Mouse (Mus musculus): Measurements from ENCODE around the gene Ppp1r3c.

Gene Ppp1r3c

GRCm38 (mm10) chr19:36721139-36721538, 15.3 kb downstream of the Ppp1r3c start:
- DNase-seq (ENCODE audit: low spot score in 2 of 2) = no peak

DNA sequence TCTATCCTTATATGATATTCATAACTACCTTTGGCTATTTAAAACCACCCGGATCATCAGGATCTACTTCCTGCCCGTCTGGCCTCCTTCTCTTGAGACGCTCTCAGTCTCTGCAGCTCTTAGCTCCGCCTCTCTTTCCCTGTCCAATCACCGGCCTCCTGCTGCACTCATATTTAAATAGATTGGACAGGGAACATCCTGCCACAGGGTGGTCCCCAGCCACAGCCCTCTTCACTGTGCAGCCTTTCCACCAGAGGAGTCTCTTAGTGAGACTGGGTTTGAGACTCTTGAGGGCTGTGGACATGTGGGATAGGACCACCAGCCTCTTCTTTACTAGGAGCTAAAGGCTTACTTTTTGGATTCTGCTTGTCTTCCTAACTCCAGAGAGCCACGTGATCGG, 20.2 kb downstream of the Ppp1r3c start:
- no peak for DNase-seq (ENCODE audit: low spot score in 2 of 2)

DNA sequence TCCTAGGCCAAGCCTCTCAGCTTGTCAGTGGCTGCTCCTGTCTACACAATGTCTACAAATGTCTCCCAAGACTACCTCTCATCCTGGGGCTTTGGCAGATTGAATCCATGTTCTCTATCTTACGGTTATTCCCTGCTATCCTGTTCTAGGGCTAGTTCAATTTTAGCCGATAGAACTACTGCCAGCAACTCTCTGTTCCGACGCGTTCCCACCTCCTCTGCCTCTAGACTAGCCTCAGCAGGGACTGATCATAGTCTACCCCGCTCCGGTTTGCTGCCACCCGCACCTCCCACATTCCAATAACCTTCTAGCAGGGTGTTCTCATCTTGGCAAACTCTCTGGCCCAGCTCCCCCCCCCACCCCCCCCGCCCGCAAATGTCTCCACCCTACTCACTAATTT, 20.9 kb downstream of the Ppp1r3c start:
- no peak for DNase-seq (ENCODE audit: low spot score in 2 of 2)

DNA sequence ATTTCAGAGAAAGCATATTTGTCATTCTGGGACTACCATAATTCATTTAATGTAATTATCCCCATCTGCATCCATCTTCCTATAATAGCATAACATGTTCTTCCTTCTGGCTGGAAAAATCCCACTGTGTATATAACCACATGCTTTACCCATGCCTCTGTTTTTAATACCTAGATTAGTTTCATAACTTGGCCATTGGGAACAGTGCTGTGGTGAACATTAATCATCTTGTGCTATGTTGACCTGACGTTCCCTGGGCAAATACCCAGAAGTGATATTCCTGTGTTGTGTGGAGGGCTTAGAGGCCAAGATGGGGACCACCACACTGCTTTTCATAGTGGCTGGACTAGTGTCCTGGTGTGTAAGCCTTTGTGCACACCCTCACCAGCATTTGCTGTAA, 22.0 kb downstream of the Ppp1r3c start:
- DNase-seq (ENCODE audit: low spot score in 2 of 2) = no peak

DNA sequence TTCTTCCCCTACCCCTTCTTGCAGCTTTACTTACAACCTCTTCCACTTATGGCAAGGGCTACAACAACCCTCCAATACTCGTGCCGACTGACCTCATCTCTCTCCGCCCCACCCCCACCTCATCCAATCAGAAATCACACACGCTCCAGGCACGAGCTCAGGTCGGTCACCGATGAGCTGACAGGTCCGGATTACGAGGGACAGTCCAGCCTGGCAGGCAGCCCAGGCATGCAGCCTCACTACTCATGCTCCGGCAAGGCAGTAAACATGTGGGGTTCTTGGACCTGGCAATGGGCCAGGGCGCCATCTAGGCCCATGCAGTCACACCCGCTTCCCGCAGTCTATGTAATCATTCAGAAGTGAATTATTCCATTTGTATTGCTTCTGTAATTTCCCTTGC, 23.4 kb downstream of the Ppp1r3c start:
- DNase-seq (ENCODE audit: low spot score in 2 of 2) = peak in 1 of 2 experiments; percentile 31

- DNase-seq (ENCODE audit: low spot score in 2 of 2) = no peak
Measured at GRCm38 (mm10) chr19:36706195-36706594, 30.3 kb downstream of the Ppp1r3c start.

- peak in 1 of 2 experiments; percentile 31 for DNase-seq (ENCODE audit: low spot score in 2 of 2)
Measured at GRCm38 (mm10) chr19:36705286-36706146, 30.9 kb downstream of the Ppp1r3c start.

DNA sequence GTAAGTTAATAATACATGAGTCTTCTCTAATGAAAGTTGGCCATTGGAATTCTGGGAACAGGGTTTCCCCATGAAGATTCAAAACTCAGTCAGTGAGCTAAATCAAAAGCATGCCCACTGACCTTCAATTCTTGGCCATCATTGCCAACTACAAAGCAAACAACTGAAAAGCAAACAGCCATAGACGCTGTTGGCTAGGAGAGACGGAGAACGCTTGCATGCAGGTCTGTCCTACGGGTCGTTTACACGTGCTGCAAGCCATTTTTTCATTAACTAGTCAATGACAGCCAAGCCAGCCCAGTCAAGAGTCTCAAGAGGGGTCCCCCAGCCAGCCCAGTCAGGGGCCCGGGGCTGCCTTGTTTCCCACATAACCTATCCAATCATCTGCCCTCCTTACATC, 31.7 kb downstream of the Ppp1r3c start:
- DNase-seq (ENCODE audit: low spot score in 2 of 2) = no peak

- DNase-seq (ENCODE audit: low spot score in 2 of 2) = no peak
Measured at GRCm38 (mm10) chr19:36701809-36702622, 34.4 kb downstream of the Ppp1r3c start.

DNA sequence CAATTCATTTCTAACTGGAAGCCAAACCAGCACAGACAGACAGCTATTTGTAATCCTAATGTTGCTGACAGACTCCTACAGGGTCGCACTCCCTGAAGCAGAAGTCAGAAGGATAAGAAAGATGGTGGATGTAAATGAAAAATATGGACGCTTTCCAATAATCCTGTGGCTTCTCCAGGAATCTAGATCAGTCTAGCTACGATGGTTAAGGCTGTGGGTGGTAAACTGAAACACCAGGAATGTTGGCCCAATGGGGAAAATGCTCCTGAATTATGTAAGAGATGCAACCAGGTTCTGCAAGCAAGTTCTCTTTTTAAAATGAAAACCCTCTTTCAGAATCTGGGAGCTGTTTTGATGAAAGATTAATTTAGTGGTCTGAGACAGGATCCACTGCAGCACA, 35.1 kb downstream of the Ppp1r3c start:
- DNase-seq (ENCODE audit: low spot score in 2 of 2) = no peak

- DNase-seq (ENCODE audit: low spot score in 2 of 2) = no peak
Measured at GRCm38 (mm10) chr19:36700937-36701336, 35.5 kb downstream of the Ppp1r3c start.

- no peak for DNase-seq (ENCODE audit: low spot score in 2 of 2)
Measured at GRCm38 (mm10) chr19:36699151-36699550, 37.3 kb downstream of the Ppp1r3c start.

GRCm38 (mm10) chr19:36698200-36698599, 38.3 kb downstream of the Ppp1r3c start:
- no peak for DNase-seq (ENCODE audit: low spot score in 2 of 2)

GRCm38 (mm10) chr19:36696601-36697122, 39.8 kb downstream of the Ppp1r3c start:
- DNase-seq (ENCODE audit: low spot score in 2 of 2) = no peak

- DNase-seq (ENCODE audit: low spot score in 2 of 2) = no peak
Measured at GRCm38 (mm10) chr19:36693530-36693929, 42.9 kb downstream of the Ppp1r3c start.

DNA sequence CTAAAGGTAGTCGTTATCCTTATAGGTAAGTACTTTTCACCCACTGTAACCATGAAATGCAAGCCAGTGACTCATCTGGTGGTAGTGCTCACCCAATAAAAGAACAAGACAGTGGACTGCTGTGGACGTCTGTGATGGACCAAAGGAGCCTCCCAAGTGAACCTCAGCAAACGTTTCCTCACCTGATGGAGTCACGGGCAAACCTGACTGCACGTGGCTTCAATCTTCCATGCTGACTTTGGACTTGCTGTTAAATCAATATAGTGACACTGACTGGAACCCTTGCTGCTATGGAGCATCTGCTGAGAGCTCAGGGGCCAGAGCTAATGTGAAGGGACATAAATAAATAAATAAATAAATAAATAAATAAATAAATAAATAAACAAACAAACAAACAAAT, 44.5 kb downstream of the Ppp1r3c start:
- no peak for DNase-seq (ENCODE audit: low spot score in 2 of 2)

- no peak for DNase-seq (ENCODE audit: low spot score in 2 of 2)
Measured at GRCm38 (mm10) chr19:36691245-36691644, 45.2 kb downstream of the Ppp1r3c start.

GRCm38 (mm10) chr19:36689205-36689604, 47.2 kb downstream of the Ppp1r3c start:
- DNase-seq (ENCODE audit: low spot score in 2 of 2) = no peak

GRCm38 (mm10) chr19:36687843-36688637, 48.4 kb downstream of the Ppp1r3c start:
- peak; percentile 63 to 83 for DNase-seq (ENCODE audit: low spot score in 2 of 2)

DNA sequence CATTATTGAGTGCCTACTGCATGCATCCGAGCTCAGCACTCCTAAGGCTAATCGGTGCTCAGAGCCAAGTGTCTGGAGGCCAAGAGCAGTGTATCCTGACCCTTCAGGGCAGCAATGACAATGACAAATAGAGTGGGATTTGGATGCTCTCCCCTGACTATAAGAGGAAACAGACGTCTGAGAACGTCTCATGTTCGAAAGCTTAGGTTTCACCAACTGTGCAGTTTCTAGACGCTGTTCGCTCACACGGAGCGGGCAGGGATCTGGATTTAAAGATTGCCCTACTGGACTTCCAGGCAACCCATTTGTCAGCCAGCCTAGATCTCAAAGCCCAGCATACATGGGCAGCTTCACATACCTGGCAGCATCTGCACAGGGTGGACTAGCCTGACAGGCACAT, 49.4 kb downstream of the Ppp1r3c start:
- DNase-seq (ENCODE audit: low spot score in 2 of 2) = no peak

- no peak for DNase-seq (ENCODE audit: low spot score in 2 of 2)
Measured at GRCm38 (mm10) chr19:36686016-36686415, 50.4 kb downstream of the Ppp1r3c start.

- no peak for DNase-seq (ENCODE audit: low spot score in 2 of 2)
Measured at GRCm38 (mm10) chr19:36682560-36682959, 53.9 kb downstream of the Ppp1r3c start.

Data from urinary bladder, postnatal 4 days (tissue).